Mouse (Mus musculus) cerebellum, adult 11 months (tissue): ENCODE measurements at regions not wholly inside any gene's neighbourhood (a gene's known extent, or its start where the extent isn't known, plus 50 kb on each side); places are given as distances from the start of the nearest gene placed in this dataset.

Source experiments
- DNase-seq: peaks from one replicate; pipeline ENCODE4 v3.0.0; 2022

DNA sequence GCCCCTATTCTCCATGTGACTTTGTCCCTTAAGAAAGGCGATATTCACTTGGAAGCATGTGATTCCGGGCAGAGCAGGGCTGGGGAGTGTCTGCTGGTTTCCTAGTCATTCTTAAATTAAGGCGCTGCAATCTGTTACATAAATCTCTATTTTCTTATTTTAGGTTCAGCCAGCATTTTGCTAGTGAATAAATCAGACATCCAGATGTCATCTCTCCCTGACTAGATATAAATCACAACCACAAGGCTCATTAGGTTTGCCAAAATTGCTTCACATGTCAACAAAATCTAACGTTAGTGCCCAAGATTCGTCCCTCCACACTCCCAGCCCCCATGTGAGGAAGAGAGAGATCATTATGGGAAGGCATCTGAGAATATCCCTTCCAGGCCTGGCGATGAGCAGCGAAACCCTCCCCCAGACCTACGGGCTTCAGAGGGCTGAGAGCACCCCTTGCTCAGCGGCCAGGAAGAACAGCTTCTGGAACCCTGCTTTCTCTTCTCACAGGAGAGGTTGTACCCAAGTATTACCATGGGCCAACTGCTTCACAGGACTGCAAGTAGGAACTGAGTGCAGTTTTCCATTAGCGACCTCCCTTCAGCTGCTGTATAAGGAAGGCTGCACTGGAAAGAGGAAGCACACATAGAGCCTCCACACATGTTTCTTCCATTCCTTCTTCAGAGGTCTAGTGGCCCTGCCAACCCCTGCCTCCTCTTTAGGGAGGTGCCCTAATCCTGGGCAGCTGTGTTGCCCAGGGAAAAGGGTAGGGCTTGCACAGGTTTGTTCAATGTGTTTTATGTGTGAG, 250.5 kb downstream of the Hivep2 start:
- no peak for DNase-seq

DNA sequence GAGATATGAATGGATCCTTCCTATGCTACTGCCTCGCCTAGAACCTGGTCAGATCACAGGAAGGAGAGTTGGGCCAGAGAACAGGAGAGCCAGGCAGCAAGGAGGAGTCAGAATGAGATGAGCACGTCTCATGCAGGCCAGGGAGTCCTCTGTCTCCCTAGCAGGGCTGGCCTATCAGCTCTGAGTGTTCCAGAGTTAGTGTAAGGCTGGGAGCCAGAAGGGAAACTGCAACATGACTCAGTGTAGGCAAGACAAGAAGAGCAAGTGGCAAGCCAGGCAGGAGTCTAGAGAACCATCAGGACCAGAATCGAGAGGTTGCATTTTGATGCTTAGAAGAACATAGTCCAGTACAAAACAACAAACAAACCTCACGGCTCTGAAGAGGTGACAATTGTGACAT, 249.6 kb downstream of the Hivep2 start:
- DNase-seq: no peak

DNA sequence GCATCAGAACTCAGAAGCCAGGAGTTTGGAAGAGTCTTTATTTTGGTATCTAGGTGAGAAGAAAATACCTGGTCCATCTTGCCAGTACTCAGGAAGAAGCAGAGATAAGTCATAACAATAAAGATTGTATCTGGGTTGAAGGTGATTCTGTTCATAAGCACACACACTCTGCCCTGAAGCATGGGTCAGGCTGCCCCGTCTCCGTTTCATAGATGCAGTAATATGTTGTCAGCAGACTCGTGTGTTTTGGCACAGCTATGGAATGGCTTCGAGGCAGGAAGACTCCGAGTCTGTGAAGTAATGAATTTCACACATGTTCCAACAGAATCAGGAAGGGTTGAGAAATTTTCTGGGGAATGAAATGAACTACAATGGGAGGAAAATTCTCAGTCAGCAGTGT, 247.7 kb downstream of the Hivep2 start:
- DNase-seq: no peak

DNA sequence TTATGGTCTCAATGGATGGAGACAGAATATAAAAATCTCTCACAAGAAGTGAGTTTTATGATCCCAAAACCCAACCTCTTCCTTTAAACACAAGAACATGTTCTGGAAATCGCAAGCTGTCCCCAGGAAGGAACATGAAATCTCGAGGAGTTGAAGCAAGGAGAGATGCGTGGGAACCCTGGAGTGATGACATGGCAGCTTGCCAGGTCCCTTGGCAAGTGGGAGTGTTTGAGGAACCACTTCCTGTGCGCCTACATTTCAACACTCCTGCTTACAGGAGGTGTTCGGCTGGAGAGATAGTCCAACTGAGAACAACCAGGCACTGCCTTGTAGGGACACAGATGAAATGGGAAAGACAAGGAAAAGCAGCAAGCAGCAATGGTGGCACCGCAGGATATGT, 246.1 kb downstream of the Hivep2 start:
- no peak for DNase-seq

DNA sequence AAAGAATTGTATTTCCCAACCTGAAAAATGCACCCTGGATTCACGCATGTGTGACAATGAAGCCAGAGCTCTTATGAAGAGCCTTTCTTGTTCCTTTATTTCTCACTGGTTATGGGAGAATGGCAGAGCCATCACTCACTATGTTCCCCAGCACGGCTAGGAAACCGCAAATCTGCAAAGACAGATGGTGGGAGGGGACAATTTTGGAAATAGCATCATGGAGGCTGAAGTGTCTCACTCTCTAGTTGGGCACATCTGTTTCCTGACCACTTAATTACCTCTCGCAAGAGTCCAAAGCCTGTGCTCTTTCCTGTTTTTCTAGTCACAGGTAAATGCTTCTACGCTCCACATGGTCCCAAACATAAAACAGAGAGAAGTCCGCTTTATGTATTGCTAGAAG, 245.6 kb downstream of the Hivep2 start:
- DNase-seq: no peak

DNA sequence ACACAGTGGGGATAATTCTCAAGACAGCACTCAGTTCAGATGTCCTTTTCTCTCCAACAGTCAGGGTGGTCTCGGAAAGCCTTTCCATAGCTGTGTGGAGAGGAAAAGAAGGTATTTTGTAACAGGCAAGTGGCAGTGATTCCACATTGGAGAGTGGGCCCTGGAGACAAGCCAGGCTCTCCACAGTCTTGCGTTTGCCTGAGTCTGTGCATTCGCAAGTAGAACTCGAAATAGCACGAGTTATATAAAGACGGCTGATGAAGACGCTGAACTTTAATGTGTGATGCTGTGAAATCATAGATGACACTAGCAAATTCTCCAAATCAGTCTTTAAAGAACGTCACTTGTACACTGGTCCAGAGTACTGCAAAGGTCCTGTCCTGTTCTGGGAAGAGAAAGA, 244.6 kb downstream of the Hivep2 start:
- DNase-seq: no peak

DNA sequence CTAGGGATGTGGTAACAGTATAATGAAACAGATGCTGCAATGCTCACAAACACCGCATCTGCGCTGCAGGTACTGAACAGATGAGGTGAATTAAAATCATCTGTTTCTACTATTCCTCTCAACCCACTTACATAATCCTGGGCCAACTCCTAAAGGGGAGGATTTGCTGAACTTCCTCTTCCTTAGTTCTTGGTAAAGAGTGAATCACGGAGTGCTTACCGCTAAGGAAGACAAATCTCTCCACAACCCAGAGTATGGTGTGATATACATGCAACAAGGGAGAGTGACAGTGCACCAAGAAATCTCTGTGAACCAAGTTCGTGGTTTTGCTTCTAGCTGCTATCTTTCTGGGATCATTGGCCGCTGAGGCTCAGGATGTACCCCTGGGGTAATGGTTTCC, 244.2 kb downstream of the Hivep2 start:
- no peak for DNase-seq

DNA sequence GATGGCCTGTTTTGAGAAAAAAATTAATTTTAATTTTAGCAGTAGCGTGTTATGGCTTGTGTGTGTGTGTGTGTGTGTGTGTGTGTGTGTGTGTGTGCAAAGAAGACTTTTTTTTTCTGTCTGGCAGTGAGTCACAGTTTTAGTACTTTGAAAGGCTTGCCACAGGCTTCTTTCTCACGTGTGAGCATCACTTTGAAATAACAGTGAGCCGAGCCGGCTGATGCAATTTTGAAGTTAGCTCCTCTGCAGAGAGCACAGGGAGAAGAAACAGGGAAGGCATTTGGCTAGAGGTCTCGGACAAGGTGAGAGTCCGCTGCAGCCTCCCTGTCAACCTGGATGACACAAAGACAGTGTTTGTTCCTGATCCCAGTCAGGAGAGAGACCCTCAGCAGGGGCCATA, 242.3 kb downstream of the Hivep2 start:
- no peak for DNase-seq

DNA sequence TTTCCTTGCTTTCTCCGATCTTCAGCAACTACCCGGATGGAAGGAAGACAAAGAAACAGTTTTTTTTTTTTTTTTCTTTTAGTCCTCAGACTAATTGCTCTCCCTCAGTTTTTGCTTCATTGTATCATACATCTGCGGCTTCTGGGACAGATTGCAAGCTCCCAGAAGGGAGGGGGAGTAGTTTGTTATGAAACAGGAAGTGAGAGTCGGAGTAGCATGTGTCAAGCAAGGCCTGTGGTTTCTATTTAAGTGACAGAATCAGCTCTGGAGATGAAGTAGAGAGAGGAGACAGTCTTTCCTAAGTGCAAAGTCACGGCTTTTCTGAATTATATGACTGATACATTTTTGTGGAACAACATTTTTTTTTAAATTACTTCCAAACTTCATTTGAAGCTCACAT, 241.7 kb downstream of the Hivep2 start:
- DNase-seq: no peak

DNA sequence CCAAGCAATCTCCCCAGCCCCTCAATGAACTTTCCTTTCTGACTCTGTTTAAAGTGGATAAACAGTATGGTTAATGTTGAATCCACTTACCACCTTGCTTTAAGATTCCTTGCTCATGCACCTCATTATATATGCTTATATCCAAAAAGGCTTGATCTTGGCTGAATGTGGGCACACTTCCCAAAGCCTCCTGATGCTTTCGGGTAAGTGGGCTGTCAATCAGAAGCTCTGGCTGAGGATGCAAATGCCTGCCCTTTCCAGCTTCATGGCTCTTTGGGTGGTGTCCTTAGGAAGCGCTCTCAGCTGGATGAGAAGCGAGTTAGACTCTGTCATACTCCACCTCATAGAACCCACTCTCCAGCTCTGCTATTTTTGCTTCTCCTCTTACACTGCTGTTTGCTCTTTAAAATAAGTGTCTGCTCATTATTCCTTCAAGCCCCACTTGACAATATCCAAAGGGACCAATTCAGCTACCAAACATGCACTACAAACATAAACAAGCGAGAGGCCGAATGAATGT, 241.2 kb downstream of the Hivep2 start:
- no peak for DNase-seq
